Mouse (Mus musculus): ENCODE measurements around the gene Ldlr. TPM values are rescaled to one million over a fixed set of nuclear protein-coding genes. Genes with fewer than 3 reads are reported as not detected.

The Ldlr gene
- polyA plus RNA-seq, 1 experiment from 2014 or later: 29.9 TPM

DNA sequence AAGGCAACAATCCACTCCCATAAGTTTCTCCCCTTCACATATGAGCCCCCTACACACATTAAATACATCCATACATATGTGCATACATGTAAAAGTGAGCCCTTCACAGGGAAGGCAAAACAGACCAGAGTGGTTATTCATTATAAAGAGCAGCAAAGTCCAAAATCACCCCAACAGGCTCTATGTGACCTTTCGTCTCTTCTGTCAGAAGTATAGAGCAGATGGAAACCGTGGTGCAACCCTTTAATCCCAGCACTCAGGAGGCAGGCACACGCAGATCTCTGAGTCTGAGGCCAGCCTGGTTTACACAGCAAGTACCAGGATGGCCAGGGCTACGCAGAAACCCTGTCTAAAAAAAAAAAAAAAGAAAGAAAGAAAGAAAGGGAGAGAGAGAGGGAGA is 17.2 kb upstream of the Ldlr start:
- WGBS (ENCODE audit: missing documents): 74% methylated on average over 3 of the region's 4 CpGs
- Histone ChIP-seq H3K79me2 (ENCODE audit: inconsistent target) (no peaks in the 10 kb centered on the region), H3K36me3 (ENCODE audit: inconsistent target) (peaks cover 24% of the 10 kb centered on the region), H3K4me3 (ENCODE audit: inconsistent target) (no peak overlapping the region), H3K27ac (no peak overlapping the region)

DNA sequence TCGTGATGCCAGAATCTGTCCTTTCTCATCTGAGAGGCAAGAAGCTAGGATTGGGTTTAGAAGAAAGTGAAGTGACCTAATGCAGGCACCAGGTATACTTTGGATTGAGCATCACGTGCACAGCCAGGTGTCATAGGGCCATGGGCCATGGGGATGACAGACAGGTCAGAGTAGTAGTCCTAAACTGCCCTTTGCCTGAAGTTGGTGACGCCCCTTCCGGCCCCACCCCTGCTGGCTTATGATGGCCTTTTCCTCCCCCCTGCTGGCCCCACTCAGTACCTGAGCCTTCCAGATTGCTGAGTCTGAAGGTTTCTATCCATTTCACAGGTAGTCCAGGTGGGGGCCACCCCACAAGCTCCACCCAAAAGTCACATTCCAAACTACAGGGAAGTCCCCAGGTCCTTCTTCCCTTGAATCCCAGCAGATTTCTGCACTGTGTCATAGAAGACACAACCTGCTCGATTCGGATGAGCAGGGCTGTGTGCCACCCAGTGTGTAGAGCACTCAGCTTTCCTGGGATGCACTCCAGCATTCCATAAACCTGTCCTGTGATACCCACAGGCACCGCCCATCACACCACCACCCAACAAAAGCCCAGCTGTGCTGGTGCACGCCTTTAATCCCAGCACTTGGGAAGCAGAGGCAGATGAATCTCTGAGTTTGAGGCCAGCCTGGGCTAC is 16.6 kb upstream of the Ldlr start:
- Histone ChIP-seq H3K27ac (no peak overlapping the region), H3K4me3 (ENCODE audit: inconsistent target) (no peak overlapping the region), H3K79me2 (ENCODE audit: inconsistent target) (no peaks in the 10 kb centered on the region), H3K36me3 (ENCODE audit: inconsistent target) (peaks cover 18% of the 10 kb centered on the region)
- 94% methylated on average over 8 of the region's 8 CpGs for WGBS (ENCODE audit: missing documents)

DNA sequence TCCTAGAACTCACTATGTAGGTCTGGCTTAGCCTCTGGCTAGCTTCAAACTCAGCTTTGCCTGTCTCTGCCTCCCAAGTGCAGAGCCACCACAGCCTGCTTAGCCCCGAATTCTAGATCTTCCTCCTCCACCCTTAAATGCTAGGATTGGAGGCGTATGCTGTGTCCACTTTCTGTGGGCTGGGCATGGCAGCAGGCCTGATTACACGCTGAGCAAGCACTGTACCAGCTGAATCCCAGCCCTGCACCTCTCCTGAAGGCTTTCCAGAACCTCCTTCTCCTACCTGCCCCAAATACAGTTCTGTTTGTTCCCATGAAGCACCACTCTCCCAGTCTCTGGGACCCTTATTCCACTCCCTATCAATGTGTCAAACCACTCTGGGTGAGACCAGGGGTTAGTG is 13.9 kb upstream of the Ldlr start:
- Histone ChIP-seq H3K79me2 (ENCODE audit: inconsistent target) (no peaks in the 10 kb centered on the region), H3K36me3 (ENCODE audit: inconsistent target) (no peaks in the 10 kb centered on the region), H3K27ac (no peak overlapping the region), H3K4me3 (ENCODE audit: inconsistent target) (no peak overlapping the region)
- 100% methylated on average over 3 of the region's 3 CpGs for WGBS (ENCODE audit: missing documents)

DNA sequence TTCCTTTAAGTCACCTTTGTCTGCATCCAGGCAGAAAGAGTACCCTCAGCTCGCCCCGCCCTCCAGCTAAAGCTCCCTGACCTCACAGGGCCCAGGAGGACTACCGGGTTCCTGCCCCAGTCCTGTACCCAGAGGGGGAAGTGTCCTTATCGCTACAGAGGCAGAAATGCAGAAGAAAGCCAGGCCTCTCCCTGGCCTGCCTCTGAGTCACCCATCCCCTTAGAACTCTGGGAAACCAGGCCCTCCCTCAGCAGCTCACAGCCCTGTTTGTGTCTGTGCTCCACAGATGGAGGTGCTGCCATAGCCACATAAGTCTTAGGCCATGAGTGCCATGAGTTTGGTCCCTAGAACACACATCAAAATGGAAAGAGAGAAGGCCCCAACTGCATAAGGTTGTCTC is 8.0 kb upstream of the Ldlr start:
- Histone ChIP-seq H3K4me3 (ENCODE audit: inconsistent target) (peak overlapping the region; percentile 13; the same call in 1 of the 2 replicates), H3K36me3 (ENCODE audit: inconsistent target) (no peaks in the 10 kb centered on the region), H3K27ac (peak overlapping the region; percentile 78), H3K79me2 (ENCODE audit: inconsistent target) (no peaks in the 10 kb centered on the region; the same call in 1 of the 2 replicates)
- WGBS (ENCODE audit: missing documents): 3% methylated on average over 4 of the region's 4 CpGs

DNA sequence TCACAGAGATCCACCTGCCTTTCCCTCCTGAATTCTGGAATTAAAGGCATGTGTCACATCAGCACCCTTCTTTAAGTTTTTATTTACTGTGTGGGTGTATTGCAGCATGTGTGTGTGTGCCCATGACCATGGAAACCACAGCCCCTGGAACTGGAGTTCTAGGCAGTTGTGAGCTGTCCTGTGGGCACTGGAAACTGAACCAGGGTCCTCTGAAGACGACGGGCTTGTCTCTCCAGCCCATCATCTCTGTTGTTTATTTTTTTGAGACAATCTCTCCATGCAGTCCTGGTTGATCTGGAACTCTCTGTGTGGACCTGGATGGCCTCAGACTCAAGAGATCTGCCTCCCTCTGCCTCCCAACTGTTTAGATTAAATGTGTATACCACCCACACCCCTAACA is 6.3 kb upstream of the Ldlr start:
- H3K4me3 ChIP-seq (ENCODE audit: inconsistent target): no peak overlapping the region
- no peak overlapping the region for H3K27ac ChIP-seq
- H3K79me2 ChIP-seq (ENCODE audit: inconsistent target): no peaks in the 10 kb centered on the region; the same call in 1 of the 2 replicates
- WGBS (ENCODE audit: missing documents): 76% methylated on average over 2 of the region's 2 CpGs
- no peaks in the 10 kb centered on the region for H3K36me3 ChIP-seq (ENCODE audit: inconsistent target)

DNA sequence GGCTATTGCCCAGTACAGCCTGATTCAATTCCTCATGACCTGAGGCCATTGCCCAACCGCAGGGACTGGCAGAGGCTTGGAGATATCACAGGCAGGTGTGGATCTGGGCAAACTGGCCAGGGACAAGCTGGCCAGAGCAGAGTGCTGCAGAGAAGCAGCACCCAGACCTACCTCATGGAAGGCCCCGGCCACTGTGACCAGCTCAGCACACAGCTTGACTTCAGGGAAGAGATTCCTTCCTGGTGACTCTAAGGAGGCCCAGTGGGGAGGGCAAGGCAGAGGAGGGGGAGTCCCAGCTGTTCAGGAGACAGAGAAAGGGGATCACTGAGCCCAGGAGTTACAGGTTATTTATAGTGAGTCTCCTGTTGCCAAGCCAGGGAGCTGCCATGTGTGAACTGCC is 2.2 kb upstream of the Ldlr start:
- no peak overlapping the region for H3K4me3 ChIP-seq (ENCODE audit: inconsistent target)
- no peaks in the 10 kb centered on the region for H3K36me3 ChIP-seq (ENCODE audit: inconsistent target)
- H3K79me2 ChIP-seq (ENCODE audit: inconsistent target): peaks cover 24% of the 10 kb centered on the region
- whole genome bisulfite sequencing (ENCODE audit: missing documents): 95% methylated on average over 2 of the region's 2 CpGs
- no peak overlapping the region for H3K27ac ChIP-seq

DNA sequence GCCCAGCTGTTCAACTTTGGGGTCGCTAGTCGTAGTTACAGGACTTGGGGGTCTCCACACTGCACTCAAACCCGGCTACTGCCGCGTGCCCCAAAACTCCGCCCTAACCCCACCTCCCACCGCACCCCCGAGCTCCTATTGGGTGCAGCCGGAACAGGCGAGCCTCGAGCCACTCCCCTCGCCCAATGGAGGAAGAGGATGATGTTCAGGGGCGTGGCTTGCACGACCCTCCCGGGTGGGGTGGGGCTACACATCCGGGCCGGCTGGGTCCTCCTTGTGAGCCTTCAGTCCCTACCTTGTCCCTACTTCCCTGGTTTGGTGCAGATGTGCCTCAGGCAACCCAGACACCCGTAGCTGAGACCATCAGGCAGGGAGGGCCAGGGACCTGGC is 859 bp downstream of the Ldlr start:
- peak overlapping the region; percentile 99 for H3K27ac ChIP-seq
- no peaks in the 10 kb centered on the region for H3K36me3 ChIP-seq (ENCODE audit: inconsistent target)
- WGBS (ENCODE audit: missing documents): 1% methylated on average over 18 of the region's 18 CpGs
- peak overlapping the region; percentile 91 for H3K4me3 ChIP-seq (ENCODE audit: inconsistent target)
- peaks cover 55% of the 10 kb centered on the region for H3K79me2 ChIP-seq (ENCODE audit: inconsistent target)

DNA sequence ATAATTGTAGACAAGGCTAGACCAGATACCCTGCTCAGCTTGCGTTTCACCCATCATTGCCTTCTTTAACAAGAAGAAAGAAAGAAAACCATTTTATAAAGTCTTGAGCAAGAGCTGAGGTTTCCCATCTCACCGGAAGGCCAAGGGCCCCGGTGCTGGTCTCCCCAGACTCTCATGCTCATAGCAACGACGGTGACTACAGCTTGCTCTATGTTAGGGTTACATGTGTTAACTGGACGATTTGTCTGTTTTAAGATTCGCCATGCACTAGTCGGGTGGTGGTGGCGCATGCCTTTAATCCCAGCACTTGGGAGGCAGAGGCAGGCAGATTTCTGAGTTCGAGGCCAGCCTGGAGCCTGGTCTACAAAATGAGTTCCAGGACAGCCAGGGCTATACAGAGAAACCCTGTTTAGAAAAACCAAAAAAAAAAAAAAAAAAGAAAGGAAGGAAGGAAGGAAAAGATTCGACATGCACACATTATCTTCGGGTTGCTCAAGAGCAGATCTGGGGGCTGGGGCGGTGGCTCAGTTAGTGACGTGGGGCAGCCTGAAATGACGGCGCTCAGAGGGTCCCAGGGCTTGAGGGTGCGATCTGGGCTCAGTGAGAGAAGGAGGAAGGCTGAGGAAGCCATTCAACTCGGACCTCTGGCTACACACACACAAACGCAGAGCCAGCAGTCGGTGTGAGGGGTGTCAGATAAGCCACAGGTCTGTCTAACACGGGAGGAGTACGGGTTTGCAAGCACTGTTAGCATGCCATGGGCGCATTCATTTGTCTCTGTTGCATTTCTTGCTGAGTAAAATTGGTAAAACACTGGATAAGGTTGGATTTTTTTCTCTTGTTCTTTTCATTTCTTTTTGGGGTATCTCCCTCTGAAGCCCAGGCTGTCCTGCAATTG is 2.2 kb downstream of the Ldlr start:
- H3K27ac ChIP-seq: peak overlapping the region; percentile 99
- WGBS (ENCODE audit: missing documents): 23% methylated on average over 22 of the region's 23 CpGs
- H3K4me3 ChIP-seq (ENCODE audit: inconsistent target): peak overlapping the region; percentile 91
- peaks cover 68% of the 10 kb centered on the region for H3K79me2 ChIP-seq (ENCODE audit: inconsistent target)
- H3K36me3 ChIP-seq (ENCODE audit: inconsistent target): no peaks in the 10 kb centered on the region

DNA sequence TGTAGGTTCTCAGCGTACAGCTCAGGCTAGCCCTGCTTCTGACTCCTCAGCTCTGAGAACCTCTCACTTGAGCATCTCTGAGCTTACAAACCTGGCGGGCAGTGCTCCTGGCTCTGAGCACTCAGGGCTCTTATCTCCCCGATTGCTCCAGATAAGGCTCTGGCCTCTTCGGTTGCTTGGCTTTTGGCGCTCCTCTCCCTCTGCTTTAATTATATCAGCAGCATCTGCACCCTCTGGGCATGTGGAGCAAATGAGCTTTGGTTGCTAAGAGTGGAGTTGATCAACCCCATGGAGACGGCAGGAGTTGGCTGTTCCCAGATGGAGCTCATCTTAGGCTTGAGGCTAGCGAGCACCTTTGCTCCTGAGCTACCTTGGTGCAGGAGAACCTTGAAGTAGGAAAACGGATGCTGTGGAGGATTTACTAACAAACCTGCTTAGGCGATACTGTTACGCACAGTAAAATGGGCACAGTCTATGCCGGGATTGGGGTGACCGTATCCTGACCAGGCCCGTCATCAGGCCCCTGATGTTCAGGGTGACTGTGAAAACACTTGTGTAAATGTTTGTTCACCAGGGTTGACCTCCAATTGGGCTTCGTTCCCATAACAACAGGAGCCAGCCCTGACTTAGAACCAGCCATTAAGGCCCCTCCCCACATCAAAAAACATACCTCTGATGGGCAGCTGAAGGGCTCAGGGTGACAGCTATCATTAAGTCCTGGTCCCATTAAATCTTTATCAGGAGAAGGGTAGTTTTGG is 3.1 kb downstream of the Ldlr start:
- peak overlapping the region; percentile 99 for H3K27ac ChIP-seq
- H3K36me3 ChIP-seq (ENCODE audit: inconsistent target): no peaks in the 10 kb centered on the region
- H3K79me2 ChIP-seq (ENCODE audit: inconsistent target): peaks cover 77% of the 10 kb centered on the region
- 93% methylated on average over 14 of the region's 14 CpGs for WGBS (ENCODE audit: missing documents)
- peak overlapping the region; percentile 91 for H3K4me3 ChIP-seq (ENCODE audit: inconsistent target)

DNA sequence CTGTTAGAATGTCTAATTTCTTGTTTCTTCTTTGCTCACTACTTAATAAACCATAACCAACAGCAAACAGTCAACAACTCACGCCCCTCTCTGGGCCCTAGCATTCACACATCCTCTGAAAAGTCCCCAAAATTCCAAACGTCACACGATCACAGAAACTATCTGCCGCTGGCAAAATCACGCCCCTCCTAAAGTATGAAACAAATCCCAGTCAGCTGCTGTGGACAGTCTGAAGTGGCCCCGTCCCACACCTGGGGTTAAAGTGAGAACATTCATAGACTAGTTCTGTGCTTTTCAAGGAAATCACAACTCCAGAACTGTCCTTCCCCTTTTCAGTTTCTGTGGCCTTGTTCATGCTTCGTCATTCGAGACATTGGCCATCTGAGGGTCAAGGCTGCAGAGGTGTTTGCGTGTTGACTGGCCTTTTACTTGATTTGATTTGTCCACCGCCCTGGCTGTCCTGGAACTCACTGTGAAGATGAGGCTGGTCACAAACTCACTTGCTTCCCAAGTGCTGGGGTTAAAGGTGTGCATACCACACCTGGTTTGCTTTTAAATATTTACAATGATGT is 5.1 kb downstream of the Ldlr start:
- 46% methylated on average over 10 of the region's 10 CpGs for WGBS (ENCODE audit: missing documents)
- H3K27ac ChIP-seq: peak overlapping the region; percentile 49
- H3K36me3 ChIP-seq (ENCODE audit: inconsistent target): peaks cover 19% of the 10 kb centered on the region

DNA sequence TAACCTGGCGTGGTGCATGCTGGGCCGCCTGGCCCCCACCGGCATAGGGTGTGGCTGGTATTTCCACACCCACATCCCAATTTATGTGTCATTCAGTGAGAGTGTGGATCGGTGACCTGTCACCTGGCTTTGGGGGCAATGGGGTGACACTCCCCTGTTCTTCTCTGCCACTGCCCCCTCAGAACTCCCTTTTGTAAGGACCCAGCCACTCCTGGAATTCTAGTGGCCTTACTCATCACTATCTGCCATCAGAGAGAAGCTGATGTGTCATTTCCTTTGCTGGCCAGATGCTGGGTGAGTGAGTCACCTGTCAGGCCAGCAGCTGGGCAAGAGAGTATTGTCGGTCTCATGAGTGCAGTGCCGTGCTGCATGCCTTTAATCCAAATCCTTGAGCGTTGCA is 6.0 kb downstream of the Ldlr start:
- WGBS (ENCODE audit: missing documents): 72% methylated on average over 7 of the region's 7 CpGs
- Histone ChIP-seq H3K36me3 (ENCODE audit: inconsistent target) (peaks cover 28% of the 10 kb centered on the region), H3K4me3 (ENCODE audit: inconsistent target) (no peak overlapping the region), H3K27ac (peak overlapping the region; percentile 49), H3K79me2 (ENCODE audit: inconsistent target) (peaks cover 100% of the 10 kb centered on the region)

More for the DNA sequence above, 5.1 kb downstream of the Ldlr start:
- Histone ChIP-seq H3K4me3 (ENCODE audit: inconsistent target) (no peak overlapping the region), H3K79me2 (ENCODE audit: inconsistent target) (peaks cover 97% of the 10 kb centered on the region)

DNA sequence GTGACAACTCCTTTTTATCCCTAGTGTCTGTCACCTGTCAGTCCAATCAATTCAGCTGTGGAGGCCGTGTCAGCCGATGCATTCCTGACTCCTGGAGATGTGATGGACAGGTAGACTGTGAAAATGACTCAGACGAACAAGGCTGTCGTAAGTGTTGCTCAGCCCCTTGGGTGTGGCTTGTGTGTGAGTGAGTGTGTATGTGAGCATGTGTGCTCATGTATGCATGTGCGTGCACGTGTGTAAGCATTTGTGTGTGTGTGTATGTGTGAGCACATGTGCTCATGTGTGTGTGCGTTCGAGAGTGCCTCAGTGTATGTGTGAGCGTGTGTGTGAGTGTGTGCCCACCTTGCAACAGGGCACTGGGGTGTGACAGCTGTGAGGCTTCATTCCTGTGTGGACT is 9.0 kb downstream of the Ldlr start:
- Histone ChIP-seq H3K79me2 (ENCODE audit: inconsistent target) (peaks cover 100% of the 10 kb centered on the region), H3K36me3 (ENCODE audit: inconsistent target) (peaks cover 57% of the 10 kb centered on the region), H3K27ac (no peak overlapping the region), H3K4me3 (ENCODE audit: inconsistent target) (no peak overlapping the region)
- WGBS (ENCODE audit: missing documents): 95% methylated on average over 9 of the region's 9 CpGs

DNA sequence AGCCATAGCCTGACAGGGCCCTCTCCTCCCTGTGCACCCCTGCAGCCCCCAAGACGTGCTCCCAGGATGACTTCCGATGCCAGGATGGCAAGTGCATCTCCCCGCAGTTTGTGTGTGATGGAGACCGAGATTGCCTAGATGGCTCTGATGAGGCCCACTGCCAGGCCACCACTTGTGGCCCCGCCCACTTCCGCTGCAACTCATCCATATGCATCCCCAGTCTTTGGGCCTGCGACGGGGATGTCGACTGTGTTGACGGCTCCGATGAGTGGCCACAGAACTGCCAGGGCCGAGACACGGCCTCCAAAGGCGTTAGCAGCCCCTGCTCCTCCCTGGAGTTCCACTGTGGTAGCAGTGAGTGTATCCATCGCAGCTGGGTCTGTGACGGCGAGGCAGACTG is 10.2 kb downstream of the Ldlr start:
- H3K4me3 ChIP-seq (ENCODE audit: inconsistent target): no peak overlapping the region
- no peak overlapping the region for H3K27ac ChIP-seq
- H3K36me3 ChIP-seq (ENCODE audit: inconsistent target): peaks cover 69% of the 10 kb centered on the region
- H3K79me2 ChIP-seq (ENCODE audit: inconsistent target): peaks cover 100% of the 10 kb centered on the region
- WGBS (ENCODE audit: missing documents): 97% methylated on average over 17 of the region's 17 CpGs

DNA sequence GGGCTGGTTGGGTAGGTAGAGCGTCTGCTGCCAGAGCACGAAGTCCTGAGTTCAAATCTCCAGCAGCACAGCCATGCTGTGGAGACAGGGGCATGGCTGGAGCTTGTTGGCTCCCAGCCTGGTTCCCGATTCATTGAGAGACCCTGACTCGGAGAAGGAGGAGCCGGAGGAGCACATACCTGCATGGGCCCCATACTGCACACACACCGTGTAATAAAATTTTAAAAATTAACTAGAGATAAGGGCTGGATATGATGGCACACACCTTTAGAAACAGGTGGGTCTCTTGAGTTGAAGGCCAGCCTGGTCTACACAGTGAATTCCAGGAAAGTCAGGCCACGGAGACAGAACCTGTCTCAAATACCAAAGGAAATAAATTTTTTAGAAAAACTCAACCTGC is 10.7 kb downstream of the Ldlr start:
- Histone ChIP-seq H3K27ac (no peak overlapping the region), H3K36me3 (ENCODE audit: inconsistent target) (peaks cover 72% of the 10 kb centered on the region), H3K79me2 (ENCODE audit: inconsistent target) (peaks cover 98% of the 10 kb centered on the region), H3K4me3 (ENCODE audit: inconsistent target) (no peak overlapping the region)
- WGBS (ENCODE audit: missing documents): 94% methylated on average over 7 of the region's 7 CpGs

Data from macrophage (primary cell).